Mouse (Mus musculus) hindbrain, embryonic 14.5 days (tissue): ENCODE measurements around the gene Tmem115. TPM values are rescaled to one million over a fixed set of nuclear protein-coding genes. Genes with fewer than 3 reads are reported as not detected.
"Not testable (repeated sequence)": the region's sequence is repeated elsewhere in the genome, so short reads cannot be mapped to it uniquely, and the experiment has no call there.

ENCODE experiments used
- ATAC-seq: fragments of 200-750 bp; cut with Nextera tagmentation; 2 replicates; pipeline ENCODE4 v1.8.0; 2017; ENCODE audit warnings: moderate number of reproducible peaks, mild to moderate bottlenecking, moderate TSS enrichment, moderate library complexity; ENCODE audit not compliant: low FRiP score
- DNase-seq: peaks from one replicate; pipeline ENCODE4 v3.0.0-alpha.2; 2015; ENCODE audit warnings: low spot score
- H3K27ac ChIP-seq: fragments of 300-500 bp; sonication (generic); 2 replicates; pipeline ENCODE4 v1.5.1; 2014; ENCODE audit warnings: mild to moderate bottlenecking, moderate library complexity
- H3K27me3 ChIP-seq: fragments of 300-500 bp; sonication (generic); 2 replicates; pipeline ENCODE4 v1.6.1; 2014; ENCODE audit warnings: mild to moderate bottlenecking, low read length, mixed read lengths; ENCODE audit not compliant: control insufficient read depth, insufficient read depth
- H3K36me3 ChIP-seq: fragments of 300-500 bp; sonication (generic); replicated peaks from 2 replicates; pipeline ENCODE4 v1.6.1; 2014; ENCODE audit not compliant: control insufficient read depth, insufficient read depth
- H3K4me1 ChIP-seq: fragments of 300-500 bp; sonication (generic); replicated peaks from 2 replicates; pipeline ENCODE4 v1.6.1; 2014; ENCODE audit warnings: antibody characterized with exemption, low read length, mixed read lengths; ENCODE audit not compliant: control insufficient read depth, insufficient read depth
- H3K4me2 ChIP-seq: fragments of 300-500 bp; sonication (generic); replicated peaks from 2 replicates; pipeline ENCODE4 v1.6.1; 2014; ENCODE audit warnings: mild to moderate bottlenecking, moderate library complexity
- H3K4me3 ChIP-seq: fragments of 300-500 bp; sonication (generic); replicated peaks from 2 replicates; pipeline ENCODE4 v1.5.1; 2014; ENCODE audit warnings: mild to moderate bottlenecking, low read length
- H3K9ac ChIP-seq: fragments of 300-500 bp; sonication (generic); 2 replicates; pipeline ENCODE4 v1.6.1; 2014
- H3K9me3 ChIP-seq: fragments of 300-500 bp; sonication (generic); 2 replicates; pipeline ENCODE4 v1.6.1; 2016; ENCODE audit warnings: low read length; ENCODE audit not compliant: control insufficient read depth
- WGBS: fragments of 180-500 bp; shearing (Covaris S2); extraction: QIAGEN DNeasy Blood & Tissue Kit; methylation state at CpG from one replicate; pipeline ENCODE4 v1.1.7; 2014; 5-methylcytosine and 5-hydroxymethylcytosine counted together
- polyA plus RNA-seq: library from polyadenylated mRNA; unstranded; fragments of >200 nt; fragmentation: Nextera tagmentation; extraction: Ambion mirVana; gene quantifications from 2 replicates; pipeline ENCODE4 v1.2.1, GENCODE M21; 2014

Gene Tmem115
- polyA plus RNA-seq, 1 experiment from 2014 or later: 47.1 TPM

GRCm38 (mm10) chr9:107572327-107572662 lies 38.5 kb downstream of the Tmem115 start:
- no peak overlapping the region for H3K4me3 ChIP-seq
- H3K36me3 ChIP-seq: peaks cover 44% of the 10 kb centered on the region
- no peak overlapping the region for H3K4me2 ChIP-seq
- 98% methylated on average over 2 of the region's 2 CpGs for WGBS
- no peaks in the 10 kb centered on the region for H3K9me3 ChIP-seq
- H3K9ac ChIP-seq: no peak overlapping the region
- ATAC-seq (no peak), DNase-seq (no peak)
- peaks cover 32% of the 10 kb centered on the region for H3K4me1 ChIP-seq
- H3K27ac ChIP-seq: no peak overlapping the region
- H3K27me3 ChIP-seq: no peaks in the 10 kb centered on the region

DNA sequence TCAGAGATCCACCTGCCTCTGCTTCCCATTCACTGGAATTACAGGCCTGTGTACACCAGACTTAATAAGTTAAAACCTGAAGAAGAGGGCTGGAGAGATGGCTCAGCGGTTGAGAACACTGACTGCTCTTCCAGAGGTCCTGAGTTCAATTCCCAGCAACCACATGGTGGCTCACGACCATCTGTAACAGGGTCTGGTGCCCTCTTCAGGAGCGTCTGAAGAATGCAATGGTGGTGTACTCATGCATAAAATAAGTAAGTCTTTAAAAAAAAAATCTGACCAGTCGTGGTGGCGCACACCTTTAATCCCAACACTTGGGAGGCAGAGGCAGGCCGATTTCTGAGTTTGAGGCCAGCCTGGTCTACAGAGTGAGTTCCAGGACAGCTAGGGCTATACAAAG lies 40.0 kb downstream of the Tmem115 start:
- peaks cover 22% of the 10 kb centered on the region for H3K4me1 ChIP-seq
- WGBS: 79% methylated on average over 6 of the region's 6 CpGs
- H3K27ac ChIP-seq: not testable (repeated sequence)

GRCm38 (mm10) chr9:107575579-107576356 lies 42.0 kb downstream of the Tmem115 start:
- no peak overlapping the region for H3K27ac ChIP-seq
- H3K4me1 ChIP-seq: peaks cover 19% of the 10 kb centered on the region
- H3K9me3 ChIP-seq: no peaks in the 10 kb centered on the region
- no peak for DNase-seq
- 89% methylated on average over 14 of the region's 14 CpGs for WGBS
- no peak for ATAC-seq
- H3K4me2 ChIP-seq: no peak overlapping the region
- no peak overlapping the region for H3K9ac ChIP-seq
- H3K4me3 ChIP-seq: no peak overlapping the region
- peaks cover 39% of the 10 kb centered on the region for H3K36me3 ChIP-seq
- no peaks in the 10 kb centered on the region for H3K27me3 ChIP-seq

More for the DNA sequence above, 40.0 kb downstream of the Tmem115 start:
- not testable (repeated sequence) for H3K9ac ChIP-seq, DNase-seq, H3K9me3 ChIP-seq, H3K4me3 ChIP-seq, H3K4me2 ChIP-seq, ATAC-seq, H3K27me3 ChIP-seq
- H3K36me3 ChIP-seq: peaks cover 44% of the 10 kb centered on the region

DNA sequence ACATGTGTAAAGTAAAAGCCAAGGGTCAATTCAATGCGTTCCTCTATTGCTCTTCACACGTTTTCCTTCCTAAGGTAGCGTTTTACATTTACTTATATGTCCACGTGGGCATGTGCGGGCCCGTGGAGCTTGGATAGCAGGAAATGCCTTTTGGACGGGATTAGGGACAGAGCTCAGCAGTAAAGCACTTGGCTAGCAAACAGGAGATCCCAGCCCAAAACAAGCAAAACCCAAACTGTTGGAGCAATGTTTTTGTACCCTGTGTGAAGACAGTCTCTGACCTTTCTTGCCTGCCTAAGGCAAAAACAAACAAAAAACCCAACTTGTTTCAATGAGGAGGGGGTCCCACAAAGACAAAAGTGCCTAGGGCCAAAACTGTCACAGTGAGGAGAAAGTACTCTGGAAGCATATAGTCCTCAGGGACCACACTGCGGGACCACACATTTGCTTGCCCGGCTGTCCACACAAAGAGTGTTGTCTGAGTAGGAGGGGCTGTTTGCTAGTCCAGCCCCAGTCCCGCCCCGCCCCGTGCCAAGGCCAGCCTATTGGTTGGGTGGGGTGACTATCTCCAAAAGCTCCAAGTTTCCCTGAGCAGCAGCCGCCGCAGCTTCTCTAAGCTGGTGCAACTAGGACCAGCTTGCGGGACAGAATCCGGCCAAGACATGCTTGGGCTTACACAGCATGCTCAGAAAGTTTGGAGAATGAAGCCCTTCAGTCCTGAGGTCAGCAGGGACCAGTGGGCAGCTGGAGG lies 42.8 kb downstream of the Tmem115 start, which contains the start of gene Hyal1:
Gene Hyal1, plus strand, starts transcription at position 571 of the 751 bp plus-strand sequence.
- DNase-seq (peak; percentile 53), ATAC-seq (peak; percentile 58)
- no peaks in the 10 kb centered on the region for H3K27me3 ChIP-seq
- H3K36me3 ChIP-seq: peaks cover 31% of the 10 kb centered on the region
- H3K9me3 ChIP-seq: no peaks in the 10 kb centered on the region
- H3K4me3 ChIP-seq: peak within 1 kb of the TSS; percentile 25
- H3K27ac ChIP-seq: peak within 1 kb of the TSS; percentile 55; the same call in 1 of the 2 replicates
- H3K4me2 ChIP-seq: peak within 1 kb of the TSS; percentile 43
- WGBS: 27% methylated on average over 16 of the region's 16 CpGs
- H3K9ac ChIP-seq: peak within 1 kb of the TSS; percentile 25; the same call in 1 of the 2 replicates
- H3K4me1 ChIP-seq: peaks cover 17% of the 10 kb centered on the region

GRCm38 (mm10) chr9:107577871-107578270 lies 44.1 kb downstream of the Tmem115 start:
- Histone ChIP-seq H3K4me3 (no peak overlapping the region), H3K9me3 (no peaks in the 10 kb centered on the region), H3K4me2 (no peak overlapping the region; the same call in 1 of the 2 replicates), H3K9ac (no peak overlapping the region), H3K27ac (no peak overlapping the region), H3K4me1 (peaks cover 17% of the 10 kb centered on the region), H3K27me3 (no peaks in the 10 kb centered on the region), H3K36me3 (peaks cover 18% of the 10 kb centered on the region)
- DNase-seq: no peak
- ATAC-seq: no peak
- 90% methylated on average over 10 of the region's 10 CpGs for WGBS

GRCm38 (mm10) chr9:107578587-107578986 lies 44.8 kb downstream of the Tmem115 start, which contains the start of gene Naa80:
Gene Naa80 (plus strand): TSS chr9:107578887.
- no peak for DNase-seq
- no peak for ATAC-seq
- peak within 1 kb of the TSS; percentile 72 for H3K4me2 ChIP-seq
- H3K9me3 ChIP-seq: no peaks in the 10 kb centered on the region
- no peak within 1 kb of the TSS for H3K27ac ChIP-seq
- peaks cover 17% of the 10 kb centered on the region for H3K4me1 ChIP-seq
- peaks cover 11% of the 10 kb centered on the region for H3K36me3 ChIP-seq
- peak within 1 kb of the TSS; percentile 75; the same call in 1 of the 2 replicates for H3K9ac ChIP-seq
- no peak within 1 kb of the TSS for H3K4me3 ChIP-seq
- H3K27me3 ChIP-seq: no peaks in the 10 kb centered on the region
- 83% methylated on average over 3 of the region's 3 CpGs for WGBS

GRCm38 (mm10) chr9:107579023-107579900 lies 45.5 kb downstream of the Tmem115 start:
- ATAC-seq (no peak), DNase-seq (no peak)
- peak overlapping the region; percentile 75; the same call in 1 of the 2 replicates for H3K9ac ChIP-seq
- 0 out of 2 replicates have a peak, but pooled peaks cover 7% of the 10 kb centered on the region for H3K36me3 ChIP-seq
- peak overlapping the region; percentile 72 for H3K4me2 ChIP-seq
- 92% methylated on average over 14 of the region's 14 CpGs for WGBS
- peaks cover 17% of the 10 kb centered on the region for H3K4me1 ChIP-seq
- no peak overlapping the region for H3K27ac ChIP-seq
- H3K9me3 ChIP-seq: no peaks in the 10 kb centered on the region
- no peak overlapping the region for H3K4me3 ChIP-seq
- H3K27me3 ChIP-seq: no peaks in the 10 kb centered on the region

GRCm38 (mm10) chr9:107580501-107581317 lies 47.0 kb downstream of the Tmem115 start, which contains the start of gene Hyal3:
Gene Hyal3 (plus strand): TSS chr9:107580818.
- Histone ChIP-seq H3K9me3 (no peaks in the 10 kb centered on the region), H3K27ac (peak within 1 kb of the TSS; percentile 83), H3K36me3 (no peaks in the 10 kb centered on the region), H3K9ac (peak within 1 kb of the TSS; percentile 75), H3K4me1 (peaks cover 17% of the 10 kb centered on the region), H3K4me2 (peak within 1 kb of the TSS; percentile 72), H3K27me3 (no peaks in the 10 kb centered on the region), H3K4me3 (peak within 1 kb of the TSS; percentile 55)
- ATAC-seq (peak; percentile 73), DNase-seq (peak; percentile 83)
- under 1% methylated on average over 32 of the region's 32 CpGs for WGBS
